Mouse (Mus musculus): ENCODE measurements at regions not wholly inside any gene's neighbourhood (a gene's known extent, or its start where the extent isn't known, plus 50 kb on each side); places are given as distances from the start of the nearest gene placed in this dataset.

GRCm38 (mm10) chr2:64451614-64452317 is 353.9 kb upstream of the Fign start:
- no peak for TF ChIP-seq CTCF (IDR thresholded peaks at IDR 0.05; ENCODE audit: low read depth)
- no peak for TF ChIP-seq EP300 (optimal IDR thresholded peaks at IDR 0.05)
